Mouse (Mus musculus) Patski (cell line): ENCODE measurements around the gene Tpk1. TPM values are rescaled to one million over a fixed set of nuclear protein-coding genes. Genes with fewer than 3 reads are reported as not detected.
A peak's percentile ranks its signal among the peaks of the same experiment; 100 is the strongest.

Experiments
- ATAC-seq: fragments of 100-300 bp; one replicate; pipeline ENCODE4 v1.8.0; 2021
- CTCF ChIA-PET: fragments of 350-600 bp; sonication (Branson Sonifier 250); formaldehyde crosslinking; loops from one replicate; lab custom pipeline; 2022; ENCODE audit warnings: inconsistent platforms; lab: Charles Lee
- POLR2A ChIA-PET: fragments of 350-600 bp; sonication (Branson Sonifier 250); formaldehyde crosslinking; loops from one replicate; lab custom pipeline; 2022; ENCODE audit warnings: antibody characterized with exemption, inconsistent platforms; lab: Charles Lee
- DNase-seq: peaks from one replicate; pipeline ENCODE4 v3.0.0-alpha.2; 2011; ENCODE audit warnings: low read depth, low spot score
- H3K27me3 ChIP-seq: fragments of 371-371 bp; one replicate; pipeline ENCODE4 v1.5.1; 2021
- CTCF ChIP-seq: fragments of 100-300 bp; IDR thresholded peaks from one replicate; pipeline ENCODE4 v1.5.1; 2021
- in situ Hi-C: fragments of 300-500 bp; cut with MboI; formaldehyde crosslinking; loops from 3 replicates; pipeline ENCODE4 v1.11.1; 2018; ENCODE audit warnings: low pct_unique_long_range_greater_than_20kb, mixed read lengths
- polyA plus RNA-seq: library from polyadenylated mRNA; unstranded; gene quantifications from one replicate; pipeline ENCODE4 v1.2.3, GENCODE M21; 2021

The Tpk1 gene
- polyA plus RNA-seq, 1 experiment from 2014 or later, result 6.4 TPM

GRCm38 (mm10) chr6:43337491-43337961, 328.6 kb downstream of the Tpk1 start:
- no peaks in the 10 kb centered on the region for H3K27me3 ChIP-seq
- no peak for TF ChIP-seq CTCF
- in situ Hi-C loops, result no loop called here
- POLR2A ChIA-PET, result no interaction called here
- ATAC-seq, result peak; percentile 51
- no peak for DNase-seq
- CTCF ChIA-PET, result interaction anchor here (3.0 kb wide), 1 partner anchor 9 kb away, joined by 9 read pairs; no protein-coding TSS in a partner anchor

DNA sequence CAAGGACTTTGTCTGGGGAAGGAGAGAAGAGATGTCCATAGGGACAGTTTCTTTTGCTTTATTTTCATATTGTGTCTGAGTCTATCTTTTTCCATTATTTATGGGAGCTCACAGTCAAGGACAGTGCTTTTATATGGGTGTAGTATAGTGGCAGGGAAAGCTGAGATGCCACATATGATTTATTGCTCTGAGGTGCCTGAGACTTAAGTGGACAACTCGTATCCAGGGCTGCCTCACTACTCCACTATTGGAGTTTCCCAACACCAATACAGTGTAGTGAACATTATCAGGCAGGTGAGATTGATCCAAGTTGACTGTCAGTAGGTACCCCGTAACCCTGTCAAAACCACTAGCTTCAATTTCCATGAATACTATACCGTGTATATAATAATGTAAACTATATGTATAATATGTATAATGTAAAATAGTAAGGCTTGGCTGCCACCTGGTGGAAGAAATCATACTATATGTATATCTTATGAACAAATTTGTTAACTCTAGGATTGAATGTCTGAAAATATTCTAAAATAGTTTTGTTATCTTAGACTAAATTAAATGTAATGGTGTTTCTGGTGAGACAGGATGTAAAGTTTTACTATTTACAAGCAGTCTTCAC, 330.4 kb downstream of the Tpk1 start:
- POLR2A ChIA-PET, result no interaction called here
- ATAC-seq, result no peak

DNA sequence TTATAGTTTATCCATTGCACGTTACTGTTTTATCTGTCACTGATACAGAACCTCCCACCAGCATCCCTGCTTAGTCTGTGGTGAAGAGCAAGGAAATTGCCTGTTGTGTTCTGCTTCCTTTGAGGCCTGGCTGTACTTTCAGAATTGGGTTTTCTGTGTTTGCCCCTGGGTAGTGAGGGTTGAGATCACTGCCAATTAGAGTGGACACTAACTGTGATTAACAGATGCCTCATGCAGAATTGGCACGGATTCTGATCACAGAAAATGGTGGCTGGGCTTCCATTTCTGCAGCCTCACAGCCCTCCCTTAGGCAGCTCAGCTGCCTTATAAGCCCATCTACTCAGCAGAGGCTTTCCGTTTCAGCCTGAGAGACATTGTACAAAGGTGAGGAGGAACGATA, 332.6 kb downstream of the Tpk1 start:
- no peak for TF ChIP-seq CTCF
- in situ Hi-C loops, result no loop called here
- POLR2A ChIA-PET, result no interaction called here
- CTCF ChIA-PET, result interaction anchor here (1.0 kb wide), 1 partner anchor 13 kb away, joined by 3 read pairs; no protein-coding TSS in a partner anchor
- DNase-seq, result no peak
- no peaks in the 10 kb centered on the region for H3K27me3 ChIP-seq
- no peak for ATAC-seq

More for the DNA sequence above, 330.4 kb downstream of the Tpk1 start:
- CTCF ChIA-PET, result interaction anchor here (1.1 to 3.0 kb wide), 3 partner anchors 11 to 40 kb away, joined by 3 to 9 read pairs (median 4); no protein-coding TSS in a partner anchor
- no peak for DNase-seq
- TF ChIP-seq CTCF, result peak; percentile 26
- in situ Hi-C loops, result no loop called here
- H3K27me3 ChIP-seq, result no peaks in the 10 kb centered on the region

DNA sequence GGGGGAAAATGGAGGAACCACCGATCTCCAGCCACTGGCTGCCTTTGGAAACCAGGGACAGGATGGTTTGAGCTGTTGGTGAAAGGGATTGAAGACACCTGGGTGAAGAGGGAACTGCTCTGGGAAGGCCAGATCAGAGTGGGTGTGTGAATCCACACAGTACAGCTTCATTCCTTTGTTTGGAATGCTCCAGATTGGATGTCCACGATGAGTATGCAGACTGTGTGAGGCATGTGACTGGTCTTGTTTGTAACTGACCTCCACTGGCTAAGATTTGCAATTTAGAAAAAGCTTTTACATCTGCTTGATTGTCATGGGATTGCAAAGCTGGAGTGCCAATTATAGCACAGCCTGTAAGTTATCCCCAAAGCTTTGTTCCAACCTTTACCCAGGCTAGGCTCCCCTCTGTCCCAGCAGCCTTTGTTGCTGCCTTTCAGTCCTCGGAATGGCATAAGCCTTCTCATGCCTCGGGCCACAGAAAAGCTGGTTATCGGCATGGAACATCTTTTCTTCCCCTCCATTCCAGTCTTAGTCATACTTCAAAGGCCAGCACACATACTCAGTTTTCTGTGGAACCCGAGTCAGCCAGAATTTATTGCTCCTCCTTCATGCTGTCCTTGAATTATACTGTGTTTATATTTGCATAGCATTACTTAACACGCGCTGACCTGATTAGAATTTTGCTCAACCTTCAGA, 353.0 kb downstream of the Tpk1 start:
- POLR2A ChIA-PET, result no interaction called here
- DNase-seq (no peak), ATAC-seq (peak; percentile 73)
- TF ChIP-seq CTCF, result no peak
- no peaks in the 10 kb centered on the region for H3K27me3 ChIP-seq
- in situ Hi-C loops, result no loop called here
- CTCF ChIA-PET, result interaction anchor here (1.1 to 1.5 kb wide), 3 partner anchors 16 to 40 kb away, joined by 3 to 4 read pairs (median 4); no protein-coding TSS in a partner anchor

- CTCF ChIA-PET, result interaction anchor here (1.1 to 1.5 kb wide), 2 partner anchors 23 to 40 kb away, joined by 3 to 4 read pairs; no protein-coding TSS in a partner anchor
- ATAC-seq (no peak), DNase-seq (no peak)
- TF ChIP-seq CTCF, result no peak
- no peaks in the 10 kb centered on the region for H3K27me3 ChIP-seq
- POLR2A ChIA-PET, result no interaction called here
- in situ Hi-C loops, result no loop called here
These were observed 353.5 kb downstream of the Tpk1 start for GRCm38 (mm10) chr6:43312546-43312945.

DNA sequence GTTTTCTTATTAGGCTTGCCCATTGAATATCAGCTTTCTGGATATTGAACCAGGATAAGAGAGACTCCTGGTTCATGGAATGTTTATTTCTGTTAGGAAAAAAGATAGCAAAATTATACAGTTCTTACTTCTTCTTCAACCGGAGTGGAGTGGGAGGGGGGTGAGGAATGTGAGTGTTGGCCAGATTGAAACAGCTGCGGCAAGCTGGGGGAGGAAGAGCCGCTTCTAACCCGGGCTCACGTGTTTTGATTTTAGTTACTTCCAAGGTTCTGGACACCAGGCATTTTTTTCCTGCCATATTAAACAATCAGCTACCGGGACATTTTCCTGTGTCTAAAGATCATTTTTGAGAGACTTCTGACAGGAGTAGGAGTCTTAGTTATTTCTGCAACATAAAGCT, 356.0 kb downstream of the Tpk1 start:
- in situ Hi-C loops, result no loop called here
- no peaks in the 10 kb centered on the region for H3K27me3 ChIP-seq
- ChIA-PET POLR2A (interaction anchor here (0.7 kb wide), 1 partner anchor 627 kb away, joined by 3 read pairs; no protein-coding TSS in a partner anchor), CTCF (no interaction called here)
- DNase-seq (no peak), ATAC-seq (no peak)
- TF ChIP-seq CTCF, result no peak

DNA sequence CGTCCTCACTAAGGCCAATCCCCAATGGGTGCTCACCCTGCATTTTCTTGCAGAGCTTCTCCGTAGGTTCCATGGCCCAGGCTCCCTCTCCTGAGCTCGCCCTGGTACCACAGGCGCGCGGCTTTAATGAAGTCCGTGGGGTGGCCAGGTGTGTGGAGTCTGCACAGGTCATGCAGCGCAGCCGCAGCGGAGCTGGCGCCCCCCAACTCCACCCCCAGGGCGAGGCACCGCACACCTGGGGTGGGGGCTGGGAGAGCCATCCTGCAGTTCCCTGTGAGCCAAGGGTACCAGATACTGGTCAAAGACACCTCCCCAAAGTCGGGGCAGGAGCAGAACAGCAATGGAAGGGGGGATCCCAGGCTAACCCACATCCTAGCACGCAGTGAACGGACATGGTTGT, 356.6 kb downstream of the Tpk1 start, which contains the start of gene Nobox:
Gene Nobox (minus strand): TSS at position 101 of the 400 bp plus-strand sequence.
- no peak for ATAC-seq
- no peaks in the 10 kb centered on the region for H3K27me3 ChIP-seq
- no peak for TF ChIP-seq CTCF
- POLR2A ChIA-PET, result no interaction called here
- CTCF ChIA-PET, result no interaction called here
- DNase-seq, result no peak
- in situ Hi-C loops, result loop anchor here (10.0 kb wide), 1 partner anchor 295 kb away; no protein-coding TSS in a partner anchor

DNA sequence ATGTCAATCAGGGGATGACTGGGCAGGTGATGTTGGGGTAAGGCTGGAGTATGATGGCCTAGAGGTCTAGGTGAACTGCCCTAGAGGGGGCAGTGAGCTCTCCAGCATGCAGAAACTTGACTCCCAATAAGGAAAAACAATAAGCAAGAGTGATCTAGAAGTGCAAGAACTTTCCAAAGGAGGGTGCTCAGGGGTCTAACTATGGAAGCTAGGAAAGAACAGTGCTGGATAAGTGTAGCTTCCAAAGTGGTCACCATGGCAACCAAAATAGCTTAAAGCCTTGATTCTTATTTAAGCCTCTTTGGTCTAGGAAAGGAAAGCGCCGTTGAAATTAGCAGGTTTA, 368.6 kb downstream of the Tpk1 start:
- in situ Hi-C loops, result loop anchor here (10.0 to 25.0 kb wide), 5 partner anchors 223 to 1735 kb away; partner anchors contain the start of genes Casp2 and Tmem139
- CTCF ChIA-PET, result interaction anchor here (1.1 to 2.0 kb wide), 10 partner anchors 9 to 58 kb away, joined by 3 to 12 read pairs (median 5); no protein-coding TSS in a partner anchor
- POLR2A ChIA-PET, result no interaction called here
- peak; percentile 12 for TF ChIP-seq CTCF
- ATAC-seq (no peak), DNase-seq (no peak)
- no peaks in the 10 kb centered on the region for H3K27me3 ChIP-seq

DNA sequence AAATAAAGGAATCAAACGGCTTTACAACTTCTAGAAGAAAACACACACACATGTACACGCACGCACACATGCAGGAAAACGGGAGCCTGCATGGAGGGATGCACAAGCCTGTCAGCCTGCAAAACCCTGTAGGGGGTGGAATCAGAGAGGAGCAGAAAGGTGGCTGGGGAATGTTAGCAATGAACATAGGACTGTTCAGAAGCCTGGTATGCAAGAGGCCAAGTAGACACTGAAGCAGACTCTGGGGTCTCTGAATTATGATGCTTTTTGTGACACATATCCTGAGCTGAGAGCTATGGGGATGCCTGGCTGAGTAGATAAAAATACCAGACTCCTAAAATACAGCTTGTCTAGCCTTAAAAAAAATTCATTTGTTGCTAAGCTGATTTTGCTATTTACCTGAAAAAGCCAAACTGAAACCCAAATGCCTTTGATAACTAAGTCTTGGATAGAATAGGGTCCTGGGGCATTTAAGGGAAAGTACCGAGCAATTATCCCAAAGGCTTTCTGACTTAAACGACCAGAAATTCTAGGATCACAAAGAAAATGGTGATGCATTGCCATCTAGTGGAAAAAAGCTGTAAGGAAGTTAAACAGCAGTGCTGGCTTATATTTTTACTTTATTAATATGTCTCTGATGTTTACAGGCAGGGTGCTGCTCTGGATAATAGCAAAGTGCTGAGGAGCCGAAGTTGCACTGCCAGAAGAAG, 369.1 kb downstream of the Tpk1 start:
- H3K27me3 ChIP-seq, result no peaks in the 10 kb centered on the region
- peak; percentile 71 for TF ChIP-seq CTCF
- ATAC-seq (peak; percentile 36), DNase-seq (no peak)
- CTCF ChIA-PET, result interaction anchor here (0.7 to 2.0 kb wide), 11 partner anchors 10 to 126 kb away, joined by 3 to 12 read pairs (median 4); partner anchors contain the start of gene Olfr13
- POLR2A ChIA-PET, result no interaction called here
- in situ Hi-C loops, result loop anchor here (10.0 to 25.0 kb wide), 5 partner anchors 222 to 1735 kb away; partner anchors contain the start of genes Casp2 and Tmem139

DNA sequence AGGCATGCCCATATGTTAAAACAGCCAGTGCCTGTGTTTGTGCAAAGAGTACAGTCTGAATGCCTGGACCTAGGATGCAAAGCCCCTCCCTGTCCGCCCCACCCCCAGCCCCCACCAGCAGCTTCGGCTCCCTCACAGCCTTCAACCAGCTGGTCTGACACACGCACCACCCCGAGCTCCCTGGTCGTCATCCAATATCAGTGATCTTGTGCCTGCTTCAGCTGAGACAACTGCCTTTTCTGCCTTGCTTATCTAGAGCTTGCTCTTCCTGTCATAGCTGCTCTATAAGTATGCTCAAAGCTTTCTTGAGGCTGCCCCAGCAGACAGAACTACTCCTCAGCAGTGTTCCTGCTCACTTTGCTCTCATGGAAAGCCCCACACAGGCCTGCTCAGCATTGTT, 370.2 kb downstream of the Tpk1 start:
- no peaks in the 10 kb centered on the region for H3K27me3 ChIP-seq
- ATAC-seq, result no peak
- POLR2A ChIA-PET, result interaction anchor here (1.4 kb wide), 1 partner anchor 30 kb away, joined by 4 read pairs; the partner anchor contains the start of gene Arhgef5
- no peak for DNase-seq
- TF ChIP-seq CTCF, result no peak
- CTCF ChIA-PET, result interaction anchor here (1.0 to 1.8 kb wide), 3 partner anchors 39 to 274 kb away, joined by 3 to 4 read pairs (median 3); no protein-coding TSS in a partner anchor
- in situ Hi-C loops, result loop anchor here (10.0 to 25.0 kb wide), 5 partner anchors 221 to 1734 kb away; partner anchors contain the start of genes Casp2 and Tmem139
